26 mouse cellular contexts compared by ENCODE assay signal in the genomic region with DNA sequence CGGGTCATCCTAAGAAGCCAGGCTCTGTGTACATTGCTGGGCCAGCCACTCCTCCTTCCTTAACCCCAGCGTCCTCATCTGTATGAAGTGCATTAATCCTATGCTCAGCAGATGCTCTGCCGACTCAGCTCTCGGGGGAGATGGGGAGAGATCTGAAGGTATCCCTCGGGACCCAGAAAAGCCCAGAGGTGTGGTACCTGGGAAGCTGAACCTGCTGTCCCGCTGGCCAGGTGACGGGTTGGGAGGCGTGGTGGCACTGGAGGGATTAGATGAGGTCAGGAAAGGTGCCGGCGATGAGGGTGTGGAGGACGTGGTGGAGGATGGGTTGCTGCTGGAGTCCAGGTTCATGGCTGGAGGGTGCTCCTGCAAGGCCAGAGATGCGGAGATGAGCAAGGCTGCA. TPM values are rescaled to one million over a fixed set of nuclear protein-coding genes. Genes with fewer than 3 reads are reported as not detected.
DNase-seq lines count a peak whose midpoint lies in the region; ATAC-seq and TF ChIP-seq lines count a peak whose summit lies in the region.
"Had no signal": no experiment of that assay in that cellular context is flagged by ENCODE, and none has a peak within 500 bp of the region (broad histone marks: within the 10 kb centered on the region; RNA-seq: fewer than 3 reads in every experiment).

No protein-coding gene starts in this region.

- H3K27me3 ChIP-seq in midbrain, embryonic 11.5 days (ENCODE audit: control insufficient read depth, insufficient read depth, low read length): no peaks in the 10 kb centered on the region
- no peaks in the 10 kb centered on the region for H3K27me3 ChIP-seq in midbrain, postnatal 0 days (ENCODE audit: insufficient read depth, low read length)
- H3K27me3 ChIP-seq: embryonic facial prominence, embryonic 13.5 days; embryonic facial prominence, embryonic 15.5 days; forebrain, embryonic 12.5 days had no signal

- intact Hi-C loops in heart, postnatal 25 days (cut with DNase I): loop anchor here (5.0 kb wide), 2 partner anchors 49 to 364 kb away; no protein-coding TSS in a partner anchor

- no peak overlapping the region for H3K4me3 ChIP-seq in layer of hippocampus, adult 2 months
- no peak overlapping the region for H3K4me3 ChIP-seq in midbrain, embryonic 11.5 days (ENCODE audit: low read depth, low read length)
- H3K4me3 ChIP-seq in midbrain, postnatal 0 days (ENCODE audit: low read depth, low read length): no peak overlapping the region
- H3K4me3 ChIP-seq: embryonic facial prominence, embryonic 13.5 days; embryonic facial prominence, embryonic 15.5 days; erythroblast, embryonic 14.5 days; forebrain, embryonic 10.5 days; forebrain, embryonic 12.5 days had no signal

- peak overlapping the region; percentile 18; the same call in 1 of the 2 replicates for H3K27ac ChIP-seq in layer of hippocampus, adult 2 months
- H3K27ac ChIP-seq in midbrain, embryonic 11.5 days (ENCODE audit: low read depth, low read length): no peak overlapping the region
- H3K27ac ChIP-seq in midbrain, postnatal 0 days (ENCODE audit: low read depth, low read length): no peak overlapping the region
- H3K27ac ChIP-seq: embryonic facial prominence, embryonic 13.5 days; embryonic facial prominence, embryonic 15.5 days; forebrain, embryonic 10.5 days; forebrain, embryonic 12.5 days had no signal

- 82% methylated on average over 12 of the region's 12 CpGs for WGBS in midbrain, embryonic 11.5 days
- 83% methylated on average over 12 of the region's 12 CpGs for WGBS in midbrain, postnatal 0 days

- no peak for ATAC-seq in midbrain, embryonic 11.5 days (ENCODE audit: low FRiP score)
- ATAC-seq in midbrain, postnatal 0 days (ENCODE audit: low FRiP score): no peak
- ATAC-seq: CD4-positive, CD25-positive, alpha-beta regulatory T cell, adult 4 months; forebrain, embryonic 14.5 days had no signal

- no peak overlapping the region for H3K4me2 ChIP-seq in midbrain, embryonic 11.5 days
- H3K4me2 ChIP-seq in midbrain, postnatal 0 days (ENCODE audit: low read depth, low read length, poor library complexity, severe bottlenecking): no peak overlapping the region
- H3K4me2 ChIP-seq: embryonic facial prominence, embryonic 13.5 days; embryonic facial prominence, embryonic 15.5 days; forebrain, embryonic 12.5 days had no signal

- no peaks in the 10 kb centered on the region for H3K4me1 ChIP-seq in midbrain, embryonic 11.5 days (ENCODE audit: control insufficient read depth, insufficient read depth, low read length)
- no peaks in the 10 kb centered on the region for H3K4me1 ChIP-seq in midbrain, postnatal 0 days (ENCODE audit: insufficient read depth, low read length)

- no peak for TF ChIP-seq CTCF in layer of hippocampus, adult 2 months (conservative IDR thresholded peaks at IDR 0.05)
- no peak for TF ChIP-seq CTCF in midbrain, postnatal 0 days (IDR thresholded peaks at IDR 0.05)

- no peaks in the 10 kb centered on the region for H3K9me3 ChIP-seq in midbrain, embryonic 11.5 days (ENCODE audit: control insufficient read depth, low read length)
- H3K9me3 ChIP-seq in midbrain, postnatal 0 days (ENCODE audit: low read length): no peaks in the 10 kb centered on the region
- H3K9me3 ChIP-seq: embryonic facial prominence, embryonic 13.5 days; embryonic facial prominence, embryonic 15.5 days; forebrain, embryonic 10.5 days; forebrain, embryonic 12.5 days had no signal

- H3K9ac ChIP-seq in midbrain, embryonic 11.5 days (ENCODE audit: low read length): no peak overlapping the region
- no peak overlapping the region for H3K9ac ChIP-seq in midbrain, postnatal 0 days (replicated peaks; ENCODE audit: low read length, poor library complexity, severe bottlenecking)
- H3K9ac ChIP-seq: embryonic facial prominence, embryonic 13.5 days; embryonic facial prominence, embryonic 15.5 days; forebrain, embryonic 12.5 days had no signal

- H3K36me3 ChIP-seq in midbrain, embryonic 11.5 days (ENCODE audit: control insufficient read depth, insufficient read depth, low read length): no peaks in the 10 kb centered on the region
- peaks cover 12% of the 10 kb centered on the region; the same call in 1 of the 2 replicates for H3K36me3 ChIP-seq in midbrain, postnatal 0 days (ENCODE audit: insufficient read depth, low read length)

- peak; percentile 91 for DNase-seq in heart, adult 11 months
- no peak for DNase-seq in heart, postnatal 25 days (ENCODE audit: low spot score)
- no peak for DNase-seq in layer of hippocampus, adult 2 months (ENCODE audit: low spot score in 2 of 2)
- DNase-seq in layer of hippocampus, adult 18-20 months (ENCODE audit: low spot score in 2 of 2): no peak
- DNase-seq in midbrain, embryonic 11.5 days (ENCODE audit: low spot score, missing footprints): peak; percentile 69
- no peak for DNase-seq in midbrain, postnatal 0 days (ENCODE audit: low spot score)
- DNase-seq in thymus, postnatal 4 days: peak; percentile 48
- DNase-seq in thymus, postnatal 10 days (ENCODE audit: low spot score in 2 of 2): no peak
- DNase-seq: adrenal gland, adult 2 months; adrenal gland, postnatal 10 days; adrenal gland, postnatal 25 days; B cell, adult 2 months; cerebellum, adult 11 months; cerebellum, adult 18-20 months; cerebellum, adult 8-10 months; cerebellum, adult 9-11 months; cerebellum, postnatal 14 days; cerebellum, postnatal 36 days; embryo, embryonic 11 days had no signal

RNA-seq across cellular contexts. Expression of gene Lgals9, which starts 48.3 kb away (rescaled TPM):
- 10 to 100 TPM; 24.0 to 25.3 TPM for total RNA-seq in heart, postnatal 25 days (2021)
- 1 to 10 TPM; 4.0 to 4.1 TPM for total RNA-seq in layer of hippocampus, adult 2 months (2021)
- total RNA-seq in layer of hippocampus, adult 18-20 months (2021): 1 to 10 TPM; 3.7 to 3.9 TPM
- polyA plus RNA-seq in midbrain, embryonic 11.5 days (2014; fragmentation: Nextera tagmentation; extraction: Ambion mirVana): 5.4 and 6.7 TPM in 2 replicates
- total RNA-seq in midbrain, postnatal 0 days (2014; rRNA removed): 15.7 and 16.0 TPM in 2 replicates
- 16.5 and 19.9 TPM in 2 replicates for polyA plus RNA-seq in midbrain, postnatal 0 days (2015; fragmentation: Nextera tagmentation; extraction: Ambion mirVana)

Comparison
In these comparisons a context has a peak if more than half of its experiments do, and no peak if none do; other contexts are left out.
1. DNase-seq: peak in heart, adult 11 months (single experiment), midbrain, embryonic 11.5 days (single experiment) and thymus, postnatal 4 days (single experiment); none in heart, postnatal 25 days (single experiment), layer of hippocampus, adult 2 months (0 of 2), layer of hippocampus, adult 18-20 months (0 of 2), midbrain, postnatal 0 days (single experiment) and thymus, postnatal 10 days (0 of 2).